In genomic region chr7:122288605-122289242, GRCm38 (mm10) we compare ENCODE assay signal across 8 mouse cellular contexts. TPM values are rescaled to one million over a fixed set of nuclear protein-coding genes. Genes with fewer than 3 reads are reported as not detected.
DNase-seq lines count a peak whose midpoint lies in the region; ATAC-seq lines count a peak whose summit lies in the region.

TSS of gene Prkcb (plus strand) at chr7:122288751.

- peak within 1 kb of the TSS; percentile 96 for H3K4me2 ChIP-seq in hindbrain, embryonic 16.5 days (ENCODE audit: low read length)

- peak; percentile 68 for DNase-seq in R1 (ENCODE audit: low read depth, low spot score)
- peak; percentile 74 to 80 for DNase-seq in cerebellum, postnatal 36 days
- peak; percentile 76 to 86 for DNase-seq in frontal cortex, postnatal 36 days (ENCODE audit: low spot score in 2 of 2)
- peak; percentile 80 to 88 for DNase-seq in left cerebral cortex, adult 18-20 months (ENCODE audit: low spot score in 2 of 2)
- peak; percentile 65 for DNase-seq in lung, postnatal 36 days
- peak; percentile 81 for DNase-seq in retina, embryonic 14.5 days (ENCODE audit: low spot score)
- DNase-seq in thymus, postnatal 25 days, result peak; percentile 94

- H3K9me3 ChIP-seq in hindbrain, embryonic 16.5 days (ENCODE audit: control insufficient read depth, low read length), result no peaks in the 10 kb centered on the region

- no peaks in the 10 kb centered on the region for H3K36me3 ChIP-seq in hindbrain, embryonic 16.5 days (ENCODE audit: control insufficient read depth, insufficient read depth, low read length)

- peak within 1 kb of the TSS; percentile 72 for H3K4me3 ChIP-seq in hindbrain, embryonic 16.5 days (ENCODE audit: low read length)

- 4% methylated on average over 23 of the region's 42 CpGs for WGBS in hindbrain, embryonic 16.5 days

- peak; percentile 93 for ATAC-seq in hindbrain, embryonic 16.5 days

- H3K27ac ChIP-seq in hindbrain, embryonic 16.5 days (ENCODE audit: low read depth, low read length), result peak within 1 kb of the TSS; percentile 74

- peaks cover 26% of the 10 kb centered on the region for H3K4me1 ChIP-seq in hindbrain, embryonic 16.5 days (ENCODE audit: control insufficient read depth, insufficient read depth, low read depth, low read length)

- no peaks in the 10 kb centered on the region for H3K27me3 ChIP-seq in hindbrain, embryonic 16.5 days (replicated peaks; ENCODE audit: control insufficient read depth, insufficient read depth, low read length)

- peak within 1 kb of the TSS; percentile 80 for H3K9ac ChIP-seq in hindbrain, embryonic 16.5 days (ENCODE audit: low read depth, low read length)

RNA-seq across cellular contexts. Expression of gene Prkcb, which starts in this region (rescaled TPM):
- polyA plus RNA-seq in hindbrain, embryonic 16.5 days (2015; fragmentation: Nextera tagmentation; extraction: Ambion mirVana), result 127 and 139 TPM in 2 replicates
- 100 to 1,000 TPM; 871 to 890 TPM for total RNA-seq in left cerebral cortex, adult 18-20 months (2021)

Comparison
In these comparisons a context has a peak if more than half of its experiments do, and no peak if none do; other contexts are left out.
1. Peak in every context shown above with its lines: DNase-seq, ATAC-seq, H3K4me3 ChIP-seq and H3K27ac ChIP-seq.